Mouse (Mus musculus) liver, embryonic 14.5 days (tissue): Measurements from ENCODE around the gene Mamld1. TPM values are rescaled to one million over a fixed set of nuclear protein-coding genes. Genes with fewer than 3 reads are reported as not detected.

Experiments used
- ATAC-seq: fragments of 200-750 bp; cut with Nextera tagmentation; 2 replicates; pipeline ENCODE4 v1.8.0; 2017; ENCODE audit warnings: moderate number of reproducible peaks, mild to moderate bottlenecking, moderate library complexity; ENCODE audit not compliant: insufficient read depth
- DNase-seq, 3 experiments: peaks; one replicate each; pipeline ENCODE4 v3.0.0-alpha.2; 2012 to 2013; ENCODE audit warnings: low read depth in 3 of 3, low spot score in 3 of 3
- H3K27ac ChIP-seq: fragments of 300-500 bp; sonication (generic); 2 replicates; pipeline ENCODE4 v1.5.1; 2014; ENCODE audit warnings: moderate library complexity, mild to moderate bottlenecking, control low read depth, inconsistent platforms
- H3K27me3 ChIP-seq: fragments of 300-500 bp; sonication (generic); 2 replicates; pipeline ENCODE4 v1.6.1; 2014; ENCODE audit warnings: mild to moderate bottlenecking, low read length, moderate library complexity; ENCODE audit not compliant: control insufficient read depth, insufficient read depth
- H3K36me3 ChIP-seq: fragments of 300-500 bp; sonication (generic); replicated peaks from 2 replicates; pipeline ENCODE4 v1.6.1; 2014; ENCODE audit warnings: low read depth; ENCODE audit not compliant: control insufficient read depth, insufficient read depth
- H3K4me1 ChIP-seq, 2 experiments: fragments of 200-500 bp in 1 of 2; fragments of 300-500 bp in 1 of 2; sonication (generic) in 1 of 2; replicated peaks; 2 replicates each; pipeline ENCODE4 v1.6.1; 2012 to 2014; ENCODE audit warnings: antibody characterized with exemption in 1 of 2, inconsistent platforms in 1 of 2, low read length in 1 of 2; ENCODE audit not compliant: control insufficient read depth in 2 of 2, insufficient read depth in 2 of 2
- H3K4me2 ChIP-seq: fragments of 300-500 bp; sonication (generic); 2 replicates; pipeline ENCODE4 v1.6.1; 2014; ENCODE audit warnings: low read depth, mild to moderate bottlenecking, control low read depth, moderate library complexity
- H3K4me3 ChIP-seq, 2 experiments: fragments of 200-500 bp in 1 of 2; fragments of 300-500 bp in 1 of 2; sonication (generic) in 1 of 2; 2 replicates each; pipeline ENCODE4 v1.5.1; 2012 to 2014; ENCODE audit warnings: low read depth in 2 of 2, low read length in 2 of 2, mild to moderate bottlenecking in 2 of 2, control low read depth in 1 of 2, inconsistent platforms in 1 of 2, moderate library complexity in 1 of 2; ENCODE audit not compliant: insufficient read depth in 1 of 2
- H3K9ac ChIP-seq: fragments of 300-500 bp; sonication (generic); replicated peaks from 2 replicates; pipeline ENCODE4 v1.6.1; 2014; ENCODE audit warnings: mild to moderate bottlenecking, control low read depth, moderate library complexity
- H3K9me3 ChIP-seq: fragments of 300-500 bp; sonication (generic); 2 replicates; pipeline ENCODE4 v1.6.1; 2016; ENCODE audit warnings: low read length, mixed read lengths; ENCODE audit not compliant: control insufficient read depth
- CTCF ChIP-seq: IDR thresholded peaks from 2 replicates; pipeline ENCODE4 v1.5.1; 2016; ENCODE audit warnings: antibody characterized with exemption, low read depth, control low read depth
- EP300 ChIP-seq: IDR thresholded peaks from 2 replicates; pipeline ENCODE4 v1.6.1; 2016; ENCODE audit warnings: antibody characterized with exemption, low read depth
- WGBS: fragments of 180-500 bp; shearing (Covaris S2); extraction: QIAGEN DNeasy Blood & Tissue Kit; methylation state at CpG from one replicate; pipeline ENCODE4 v1.1.7; 2014; ENCODE audit not compliant: insufficient replicate concordance; 5-methylcytosine and 5-hydroxymethylcytosine counted together
- polyA plus RNA-seq, 2 experiments: library from polyadenylated mRNA; depleted of rRNA in 1 of 2; stranded (reverse) in 1 of 2; unstranded in 1 of 2; fragments of >200 nt; fragmentation: Nextera tagmentation in 1 of 2; extraction: Ambion mirVana in 1 of 2; gene quantifications; 2 replicates each; pipeline versions ENCODE4 v1.2.1 to v1.2.3; 2012 to 2014

Mamld1 gene
- polyA plus RNA-seq, 2 experiments = 0.19 to 0.20 TPM

- H3K36me3 ChIP-seq = no peaks in the 10 kb centered on the region
- no peak overlapping the region for H3K4me2 ChIP-seq
- WGBS = 40% methylated on average over 2 of the region's 2 CpGs
- H3K27ac ChIP-seq = no peak overlapping the region
- DNase-seq (no peak), ATAC-seq (no peak)
- H3K9ac ChIP-seq = no peak overlapping the region
- no peak overlapping the region for H3K4me3 ChIP-seq
- no peak for TF ChIP-seq CTCF
- no peak for TF ChIP-seq EP300
- H3K9me3 ChIP-seq = no peaks in the 10 kb centered on the region
- no peaks in the 10 kb centered on the region for H3K27me3 ChIP-seq
- H3K4me1 ChIP-seq = no peaks in the 10 kb centered on the region
Measured at GRCm38 (mm10) chrX:71141390-71141789, 91.3 kb downstream of the Mamld1 start.

GRCm38 (mm10) chrX:71149441-71150050 lies 99.5 kb downstream of the Mamld1 start:
- Histone ChIP-seq H3K4me1 (no peaks in the 10 kb centered on the region), H3K36me3 (no peaks in the 10 kb centered on the region), H3K9ac (no peak overlapping the region), H3K4me3 (no peak overlapping the region), H3K27ac (no peak overlapping the region), H3K27me3 (no peaks in the 10 kb centered on the region), H3K9me3 (no peaks in the 10 kb centered on the region), H3K4me2 (no peak overlapping the region)
- DNase-seq = no peak
- no peak for ATAC-seq
- TF ChIP-seq CTCF (no peak), EP300 (no peak)
- 16% methylated on average over 1 of the region's 1 CpGs for WGBS

- TF ChIP-seq CTCF (no peak), EP300 (no peak)
- Histone ChIP-seq H3K4me2 (no peak overlapping the region), H3K9ac (no peak overlapping the region), H3K9me3 (no peaks in the 10 kb centered on the region), H3K36me3 (no peaks in the 10 kb centered on the region), H3K4me3 (no peak overlapping the region), H3K27ac (no peak overlapping the region), H3K27me3 (no peaks in the 10 kb centered on the region), H3K4me1 (no peaks in the 10 kb centered on the region)
- DNase-seq = no peak
- no peak for ATAC-seq
- 67% methylated on average over 4 of the region's 4 CpGs for whole genome bisulfite sequencing
Measured at GRCm38 (mm10) chrX:71150551-71151001, 100.5 kb downstream of the Mamld1 start.

- no peak overlapping the region for H3K4me3 ChIP-seq
- H3K9me3 ChIP-seq = no peaks in the 10 kb centered on the region
- WGBS = 59% methylated on average over 3 of the region's 3 CpGs
- DNase-seq = no peak
- H3K9ac ChIP-seq = no peak overlapping the region
- no peak overlapping the region for H3K27ac ChIP-seq
- H3K4me1 ChIP-seq = no peaks in the 10 kb centered on the region
- H3K36me3 ChIP-seq = no peaks in the 10 kb centered on the region
- no peak for ATAC-seq
- no peaks in the 10 kb centered on the region for H3K27me3 ChIP-seq
- no peak for TF ChIP-seq EP300
- no peak for TF ChIP-seq CTCF
- H3K4me2 ChIP-seq = no peak overlapping the region
Measured at GRCm38 (mm10) chrX:71181526-71181925, 131.5 kb downstream of the Mamld1 start.

- Histone ChIP-seq H3K27ac (no peak overlapping the region), H3K9ac (no peak overlapping the region), H3K4me2 (no peak overlapping the region), H3K4me3 (no peak overlapping the region), H3K36me3 (no peaks in the 10 kb centered on the region), H3K27me3 (no peaks in the 10 kb centered on the region), H3K4me1 (no peaks in the 10 kb centered on the region), H3K9me3 (no peaks in the 10 kb centered on the region)
- TF ChIP-seq EP300 (no peak), CTCF (no peak)
- 70% methylated on average over 4 of the region's 4 CpGs for WGBS
- DNase-seq = no peak
- no peak for ATAC-seq
Measured at GRCm38 (mm10) chrX:71183671-71184070, 133.6 kb downstream of the Mamld1 start.
